Mouse (Mus musculus): Measurements from ENCODE around the gene Vwa3b.

DNA sequence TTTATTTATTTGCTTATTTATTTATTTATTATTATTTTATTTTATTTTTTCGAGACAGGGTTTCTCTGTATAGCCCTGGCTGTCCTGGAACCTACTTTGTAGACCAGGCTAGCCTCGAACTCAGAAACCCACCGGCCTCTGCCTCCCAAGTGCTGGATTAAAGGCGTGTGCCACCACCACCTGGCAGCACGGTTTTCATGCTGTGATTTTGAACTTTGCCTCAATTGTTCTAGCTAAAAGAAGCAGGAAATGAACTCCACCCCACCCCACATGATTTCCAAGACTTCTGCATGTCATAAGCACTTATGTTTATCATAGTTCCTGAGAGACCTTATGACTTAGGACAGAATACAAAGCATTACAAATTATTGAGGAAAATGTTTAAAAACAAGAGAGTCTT, 15.5 kb downstream of the Vwa3b start:
- TF ChIP-seq CTCF (IDR thresholded peaks at IDR 0.05; ENCODE audit: low read depth, low read length) = no peak
- no peak for TF ChIP-seq EP300 (IDR thresholded peaks at IDR 0.05; ENCODE audit: insufficient read depth, low read depth, low read length)
- no peak for TF ChIP-seq POLR2A (IDR thresholded peaks at IDR 0.05; ENCODE audit: insufficient read depth, low read length)
